Mouse (Mus musculus) adipocyte (in vitro differentiated cells): ENCODE measurements around the gene Pmis2.

Experiments used
- DNase-seq: peaks from one replicate; pipeline ENCODE4 v3.0.0-alpha.2; 2016; ENCODE audit warnings: low spot score

Pmis2 gene

DNA sequence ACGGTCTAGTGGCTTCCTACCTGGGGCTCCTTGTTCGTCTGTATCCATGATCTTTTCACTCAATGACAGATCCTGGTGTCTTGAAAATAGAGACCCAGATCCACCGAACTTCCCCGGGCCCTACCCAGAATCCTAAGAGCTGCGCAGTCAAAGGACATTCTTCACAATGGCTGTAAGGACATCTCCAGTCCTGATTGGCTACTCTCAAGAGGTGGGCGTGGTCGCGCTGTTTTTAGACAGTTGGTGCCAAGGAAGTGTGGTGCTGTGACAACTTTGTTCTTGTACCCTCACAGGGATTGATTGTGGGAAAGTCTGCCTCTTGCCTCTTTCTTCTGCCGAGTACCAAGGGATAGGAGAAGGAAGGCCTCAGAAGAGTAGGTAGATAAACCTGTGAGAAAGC, at the start of gene Pmis2:
Pmis2 (minus strand) TSS at position 126 of the 400 bp plus-strand sequence.
- DNase-seq = no peak

DNA sequence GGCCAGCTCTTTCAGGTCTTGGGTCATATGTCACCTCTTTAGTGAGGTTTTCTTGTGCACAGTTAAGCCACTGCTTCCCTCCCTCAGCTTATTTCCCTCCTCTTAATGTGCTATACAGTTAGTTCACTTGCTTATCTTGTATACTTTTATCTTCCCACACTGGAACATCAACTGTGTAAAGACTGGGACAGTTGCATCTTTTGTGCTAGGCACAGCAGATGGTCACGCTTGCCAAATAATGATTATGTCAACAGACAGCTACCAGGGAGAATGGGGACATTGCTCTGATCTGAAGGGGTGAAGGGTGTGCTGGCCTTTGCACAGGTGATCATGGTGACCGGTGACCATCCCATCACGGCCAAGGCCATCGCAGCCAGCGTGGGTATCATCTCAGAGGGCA, 48.3 kb upstream of the Pmis2 start:
- DNase-seq = no peak

DNA sequence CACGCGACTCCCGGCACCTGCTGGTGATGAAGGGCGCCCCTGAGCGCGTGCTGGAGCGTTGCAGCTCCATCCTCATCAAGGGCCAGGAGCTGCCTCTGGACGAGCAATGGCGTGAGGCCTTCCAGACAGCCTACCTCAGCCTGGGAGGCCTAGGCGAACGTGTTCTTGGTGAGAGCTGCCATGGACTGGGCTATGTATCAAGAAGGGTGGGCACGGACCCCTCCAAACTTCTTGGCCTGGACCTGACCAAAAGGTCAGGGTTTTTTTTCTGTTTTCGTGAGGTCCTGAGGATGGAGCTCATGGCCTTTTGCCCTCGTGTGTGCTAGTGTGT, 46.3 kb upstream of the Pmis2 start:
- no peak for DNase-seq

DNA sequence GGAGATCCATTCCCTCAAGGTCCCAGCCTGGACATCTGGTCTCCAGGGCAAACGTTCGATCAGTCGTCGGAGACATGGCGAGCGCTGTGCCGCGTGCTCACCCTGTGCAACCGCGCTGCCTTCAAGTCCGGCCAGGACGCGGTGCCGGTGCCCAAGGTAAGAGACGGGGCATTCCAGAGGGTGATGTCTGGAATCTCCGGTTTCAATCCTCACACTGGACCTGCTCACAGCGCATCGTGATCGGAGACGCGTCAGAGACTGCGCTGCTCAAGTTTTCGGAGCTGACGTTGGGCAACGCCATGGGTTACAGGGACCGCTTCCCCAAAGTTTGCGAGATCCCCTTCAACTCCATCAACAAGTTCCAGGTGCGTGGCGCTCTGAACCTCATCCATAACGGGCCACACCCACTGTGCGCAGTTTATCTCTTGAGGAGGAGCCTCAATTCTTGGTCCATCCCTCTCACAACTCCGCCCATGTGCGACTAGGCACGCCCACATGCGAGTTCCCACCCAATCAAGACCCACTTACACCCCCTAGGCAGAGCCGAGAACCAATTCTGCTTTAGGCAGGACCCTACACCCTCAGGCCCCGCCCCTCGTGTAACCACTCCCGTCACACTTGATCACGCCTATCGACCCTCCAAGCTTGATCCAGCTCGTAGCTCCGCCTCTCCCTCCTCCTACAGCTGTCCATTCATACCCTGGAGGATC, 45.8 kb upstream of the Pmis2 start:
- no peak for DNase-seq

DNA sequence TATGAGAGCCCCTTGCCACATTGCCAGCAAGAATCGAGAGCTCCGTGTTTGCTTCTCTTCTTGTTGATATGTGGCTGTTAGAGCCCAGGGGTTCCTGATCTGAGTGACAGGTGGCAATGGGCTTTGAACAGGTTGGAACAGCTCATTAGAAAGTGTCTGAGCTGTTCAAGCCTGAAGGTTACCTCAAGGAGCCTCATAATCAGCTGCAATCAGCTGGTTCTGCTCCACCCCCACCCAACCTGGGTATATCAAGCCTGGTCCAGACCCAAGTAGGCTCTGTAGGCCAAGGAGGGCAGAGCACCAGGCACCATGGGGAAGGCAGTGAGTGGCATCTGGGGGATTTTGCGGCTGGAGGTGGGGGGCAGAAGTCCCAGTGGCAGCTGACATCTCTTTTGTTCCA, 40.5 kb upstream of the Pmis2 start, which contains the start of gene Atp4a:
Atp4a (plus strand) TSS at position 268 of the 400 bp plus-strand sequence.
- DNase-seq = no peak

DNA sequence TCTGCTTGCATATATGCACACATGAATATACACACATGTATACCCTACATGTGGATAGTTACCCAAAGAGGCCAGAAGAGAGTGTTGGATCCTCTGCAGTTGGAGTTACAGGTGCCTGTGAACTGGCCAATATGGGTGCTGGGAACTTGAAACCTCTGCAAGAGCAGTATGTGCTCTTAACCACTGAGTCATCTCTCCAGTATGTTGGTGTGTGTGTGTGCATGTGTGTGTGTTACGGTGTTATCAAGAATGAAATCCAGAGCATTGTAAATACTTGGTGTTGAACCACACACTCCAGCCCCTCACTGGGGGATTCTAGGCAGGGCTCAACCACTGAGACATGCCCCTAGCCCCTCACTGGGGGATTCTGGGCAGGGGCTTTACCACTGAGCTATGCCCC, 36.0 kb upstream of the Pmis2 start:
- DNase-seq = no peak

DNA sequence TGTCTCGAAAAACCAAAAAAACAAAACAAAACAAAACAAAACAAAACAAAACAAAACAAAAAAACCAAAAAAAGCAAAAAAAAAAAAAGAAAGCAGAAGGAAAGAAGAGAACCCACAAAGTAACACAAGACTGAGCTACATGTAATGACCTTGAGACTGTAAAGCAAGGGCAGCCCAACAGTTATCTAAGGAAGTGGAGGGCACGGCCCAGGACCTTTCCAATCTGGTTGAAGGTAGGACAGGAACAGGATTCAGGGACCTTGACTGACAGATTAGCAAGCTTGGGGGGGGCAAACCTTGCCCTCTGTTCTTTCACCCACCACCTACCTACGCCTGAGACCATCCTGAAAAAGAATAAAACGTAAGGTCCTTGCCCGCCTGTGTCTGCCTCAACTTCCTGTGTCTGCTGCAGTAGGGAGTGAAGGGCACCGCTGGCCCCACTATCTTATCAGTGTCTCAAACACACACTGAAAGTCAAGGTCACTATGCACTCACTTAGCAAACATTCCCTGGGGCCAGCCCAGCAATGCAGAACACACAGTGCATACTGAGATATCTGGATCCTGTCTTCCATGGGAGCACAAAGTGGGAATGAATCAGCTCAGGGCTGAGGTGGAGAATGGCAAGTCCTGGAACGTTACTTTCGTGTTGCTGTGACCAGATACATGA, 34.9 kb upstream of the Pmis2 start:
- DNase-seq = no peak

DNA sequence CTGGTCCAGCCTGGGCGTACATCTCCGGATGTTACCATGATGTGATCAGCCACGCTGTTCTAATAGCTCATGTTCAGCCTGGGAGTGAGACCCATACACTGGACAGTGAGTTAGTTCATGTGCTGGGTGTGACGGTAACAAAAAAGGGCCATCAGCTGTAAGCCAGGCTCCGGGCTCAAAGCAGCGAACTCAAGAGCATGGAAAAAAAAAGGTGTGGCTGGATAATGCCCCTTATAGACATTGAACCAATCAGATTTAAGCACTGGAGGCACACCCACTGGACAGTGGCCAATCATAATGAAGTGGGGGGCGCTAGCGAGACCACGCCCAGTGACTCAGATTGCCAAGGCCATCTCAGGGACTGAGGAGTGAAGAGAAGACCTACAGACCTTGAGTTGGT, 27.2 kb upstream of the Pmis2 start, which contains the start of gene 2200002J24Rik:
2200002J24Rik (plus strand) TSS at position 338 of the 400 bp plus-strand sequence.
- no peak for DNase-seq

DNA sequence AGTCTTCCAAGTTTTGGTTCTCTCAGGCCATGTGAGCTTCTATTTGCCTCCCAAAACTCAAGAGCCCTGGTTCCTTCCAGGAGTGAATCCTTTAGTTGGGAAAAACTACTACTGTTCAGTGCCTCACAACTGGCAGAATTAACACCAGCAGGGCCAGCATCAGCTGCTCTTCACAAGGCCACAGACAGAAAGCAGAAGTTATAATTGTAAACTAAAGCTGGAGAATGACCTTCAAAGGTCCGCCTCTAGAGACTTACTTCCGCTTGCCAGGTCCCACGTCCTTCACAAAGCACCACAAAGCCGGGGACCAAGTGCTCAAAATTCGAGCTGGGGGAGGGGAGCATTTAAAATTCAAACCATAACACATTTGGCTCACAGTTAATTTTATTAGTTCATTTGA, 26.7 kb upstream of the Pmis2 start:
- DNase-seq = no peak

DNA sequence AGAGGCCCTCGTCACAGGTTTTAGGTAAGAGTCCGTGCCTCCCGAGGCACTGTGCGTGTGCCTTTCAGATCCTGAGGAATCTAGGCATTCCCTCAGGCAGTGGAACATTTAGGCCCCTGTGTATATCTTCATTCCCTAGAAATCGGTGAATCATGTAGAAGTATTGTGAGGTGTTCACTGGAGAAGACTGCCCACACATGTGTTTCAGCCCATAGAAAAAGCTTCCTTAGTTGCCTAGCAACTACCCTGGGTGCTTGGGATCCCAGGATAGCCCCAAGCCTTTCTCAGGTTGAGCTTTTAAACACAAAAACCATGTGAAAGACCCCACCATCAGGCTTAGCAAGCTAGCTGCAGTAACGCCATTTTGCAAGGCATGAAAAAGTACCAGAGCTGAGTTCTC, 16.9 kb upstream of the Pmis2 start:
- no peak for DNase-seq

DNA sequence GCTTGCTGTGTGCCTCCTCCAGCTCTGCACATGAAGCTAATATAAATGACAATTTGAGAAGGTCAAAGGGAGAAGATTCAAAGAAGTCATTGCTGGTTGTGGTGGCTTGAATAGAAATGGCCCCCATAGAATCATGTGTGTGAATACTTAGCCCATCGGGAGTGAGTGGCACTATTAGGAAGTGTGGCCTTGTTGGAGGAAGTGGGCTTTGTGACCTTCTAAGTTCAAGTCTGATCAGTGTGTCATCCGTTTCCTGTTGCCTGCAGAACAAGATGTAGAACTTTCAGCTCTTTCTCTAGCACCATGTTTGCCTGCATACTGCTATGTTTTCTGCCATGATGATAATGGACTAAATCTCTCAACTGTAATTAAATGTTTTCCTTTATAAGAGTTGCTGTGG, 12.0 kb upstream of the Pmis2 start:
- no peak for DNase-seq

DNA sequence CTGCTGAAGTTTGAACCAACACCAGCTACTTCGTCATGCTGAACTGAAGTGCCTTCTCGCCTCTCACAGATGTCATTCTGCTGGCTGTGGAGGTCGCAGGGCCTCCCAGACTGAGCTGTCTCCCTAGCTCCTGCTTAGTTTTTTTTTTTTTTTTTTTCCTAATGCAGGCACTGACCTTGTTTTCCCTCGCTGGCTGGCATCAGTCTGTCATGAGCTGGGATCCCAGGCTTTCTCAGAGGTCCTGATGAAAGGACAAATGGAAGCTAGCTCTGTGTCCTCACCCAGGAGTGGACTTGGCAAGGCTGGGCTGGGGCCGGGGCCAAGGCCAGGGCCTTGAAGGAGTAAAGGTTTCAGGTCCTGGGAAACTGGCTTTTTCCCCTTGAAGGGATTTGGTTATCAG, 10.5 kb upstream of the Pmis2 start:
- no peak for DNase-seq

DNA sequence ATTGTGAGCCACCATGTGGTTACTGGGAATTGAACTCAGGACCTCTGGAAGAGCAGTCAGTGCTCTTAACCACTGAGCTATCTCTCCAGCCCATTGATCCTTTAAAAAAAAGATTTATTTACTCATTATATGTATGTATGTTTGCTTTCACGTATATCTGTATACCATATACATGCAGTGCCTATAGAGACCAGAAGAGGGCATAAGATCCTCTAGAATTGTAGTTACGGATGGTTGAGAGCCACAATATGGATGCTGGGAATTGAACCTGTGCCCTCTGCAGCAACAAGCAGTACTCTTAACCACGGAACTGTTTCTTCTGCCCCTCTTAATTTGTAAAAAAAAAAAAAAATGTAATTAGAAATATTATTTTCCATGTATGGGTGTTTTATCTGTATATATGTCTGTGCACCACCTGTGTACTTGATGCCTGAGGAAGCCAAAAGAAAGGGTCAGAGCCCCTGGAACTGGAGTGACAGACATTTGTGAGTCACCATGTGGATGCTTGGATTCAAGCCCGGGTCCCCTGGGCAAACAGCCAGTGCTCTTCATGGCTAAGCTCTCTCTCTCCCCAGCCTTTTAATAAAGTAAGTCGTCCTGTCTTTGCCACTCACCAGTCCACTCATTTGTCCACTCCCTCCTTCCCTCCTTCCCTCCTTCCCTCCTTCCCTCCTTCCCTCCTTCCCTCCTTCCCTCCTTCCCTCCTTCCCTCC, 7.0 kb upstream of the Pmis2 start:
- peak; percentile 61 for DNase-seq

DNA sequence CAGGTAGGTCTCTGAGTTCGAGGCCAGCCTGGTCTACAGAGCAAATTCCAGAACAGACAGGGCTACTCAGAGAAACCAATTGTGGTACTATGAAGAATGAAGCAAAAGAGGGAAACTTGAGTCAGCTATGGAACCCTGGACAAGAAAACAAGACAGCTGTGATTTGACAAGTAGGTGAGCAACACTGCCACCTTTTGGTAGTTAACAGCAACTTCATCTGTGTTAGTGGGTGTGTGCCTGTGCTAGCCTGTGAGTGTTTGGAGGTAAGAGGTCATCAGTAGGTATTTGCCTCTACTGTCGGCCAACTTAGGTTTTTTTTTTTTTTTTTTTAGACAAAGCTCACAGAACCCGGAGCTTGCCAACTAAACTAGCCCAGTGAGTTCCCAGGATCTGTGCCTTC, 2.2 kb downstream of the Pmis2 start:
- DNase-seq = peak; percentile 17

DNA sequence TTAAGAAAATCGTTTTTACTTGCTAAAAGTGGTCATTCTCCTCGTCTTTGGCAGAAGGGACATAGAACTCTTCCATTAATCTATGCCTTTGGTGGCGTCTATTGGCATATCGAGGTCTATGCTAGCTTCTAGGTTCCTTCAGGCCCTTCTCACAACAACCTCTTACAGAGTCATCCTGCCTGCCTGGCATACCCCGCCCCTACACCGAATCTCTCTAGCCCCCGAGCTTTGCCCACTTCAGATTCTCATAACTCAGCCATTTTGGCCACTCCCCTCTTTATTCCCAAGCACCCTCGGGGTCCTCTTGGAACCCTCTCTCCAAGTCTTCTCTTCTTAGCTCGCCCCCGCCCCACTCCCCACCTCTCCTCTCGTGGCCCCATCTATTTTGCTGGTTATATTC, 6.1 kb downstream of the Pmis2 start:
- no peak for DNase-seq

DNA sequence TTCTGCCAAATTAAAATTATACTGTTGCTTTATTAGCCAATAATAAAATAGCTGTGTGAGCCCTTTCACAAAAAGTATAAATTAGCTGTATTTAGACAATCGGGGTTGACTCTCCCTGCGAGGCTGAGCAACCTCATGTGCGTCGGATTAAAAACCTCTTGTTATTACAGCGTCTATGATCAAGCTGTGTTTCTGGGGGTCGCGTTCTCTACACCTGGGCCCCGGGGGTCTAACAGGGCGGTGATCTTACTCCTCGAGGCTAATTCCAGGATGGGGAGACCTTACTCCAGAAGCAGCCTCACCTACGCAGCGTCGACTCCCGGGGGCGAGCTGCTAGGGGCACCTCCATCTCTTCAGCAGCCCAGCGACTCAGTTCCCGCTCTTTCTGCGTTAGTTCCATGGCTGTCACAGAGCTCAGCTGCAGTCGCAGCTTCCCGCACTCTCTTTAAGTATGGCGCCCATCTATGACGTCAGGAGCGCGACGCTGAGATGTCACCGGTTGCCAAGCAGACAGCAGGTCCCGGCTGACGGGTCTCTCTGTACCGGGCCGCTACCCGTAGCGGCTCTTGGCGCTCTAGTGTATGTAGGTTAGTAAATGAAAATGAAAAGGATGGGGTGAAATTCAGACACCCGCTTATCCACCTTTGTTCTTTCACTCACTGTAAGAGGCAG, 6.7 kb downstream of the Pmis2 start, which contains the start of gene Haus5:
Haus5 (minus strand) TSS at position 466 of the 672 bp plus-strand sequence.
- peak; percentile 86 for DNase-seq

DNA sequence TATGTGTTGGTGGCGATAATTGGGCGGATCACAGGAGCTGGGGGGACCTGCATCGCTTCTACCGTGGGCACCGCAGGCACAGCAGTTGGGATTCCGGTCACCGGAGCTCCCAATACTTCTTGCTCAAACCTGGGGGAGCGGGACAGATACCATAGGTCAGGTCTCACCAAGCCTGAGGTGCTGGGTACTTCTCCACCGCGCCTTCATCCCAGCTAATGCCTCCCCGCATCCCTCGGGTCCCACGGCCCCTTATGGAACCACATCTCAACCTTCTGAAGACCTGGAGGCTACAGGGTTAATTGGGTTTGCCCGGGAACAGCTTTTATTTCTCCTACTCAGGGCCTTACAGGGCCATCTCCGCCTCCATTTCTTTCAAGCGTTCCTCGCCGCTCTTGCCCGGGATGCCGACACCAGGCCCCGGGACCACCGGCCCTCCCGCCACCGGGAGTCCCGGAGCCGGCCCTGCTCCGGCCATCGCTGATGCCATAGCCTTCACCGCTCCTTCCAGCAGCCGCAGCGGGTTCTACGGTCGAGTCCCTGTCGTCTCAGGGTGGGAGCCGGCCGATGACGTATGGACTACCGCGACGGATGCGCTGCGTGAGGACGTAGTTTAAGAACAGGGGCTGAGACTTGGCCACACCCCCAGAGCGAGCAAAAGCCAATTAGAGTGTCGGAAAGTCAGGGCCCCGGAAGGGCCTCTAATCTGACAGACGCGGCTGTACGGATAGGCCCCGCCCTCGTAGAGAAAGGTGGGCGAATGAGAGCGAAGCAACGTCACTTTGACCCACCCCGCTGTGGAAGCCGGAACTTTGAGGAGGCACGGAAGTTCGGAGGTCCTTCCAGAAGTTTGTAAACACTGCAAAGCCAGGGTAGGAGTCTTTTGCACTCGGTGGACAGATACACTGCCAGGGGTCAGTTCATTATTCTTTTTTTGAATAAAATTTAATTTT, 21.5 kb downstream of the Pmis2 start, which contains the start of gene Rbm42:
Rbm42 (minus strand) TSS at position 727 of the 950 bp plus-strand sequence.
- DNase-seq = peak; percentile 98

DNA sequence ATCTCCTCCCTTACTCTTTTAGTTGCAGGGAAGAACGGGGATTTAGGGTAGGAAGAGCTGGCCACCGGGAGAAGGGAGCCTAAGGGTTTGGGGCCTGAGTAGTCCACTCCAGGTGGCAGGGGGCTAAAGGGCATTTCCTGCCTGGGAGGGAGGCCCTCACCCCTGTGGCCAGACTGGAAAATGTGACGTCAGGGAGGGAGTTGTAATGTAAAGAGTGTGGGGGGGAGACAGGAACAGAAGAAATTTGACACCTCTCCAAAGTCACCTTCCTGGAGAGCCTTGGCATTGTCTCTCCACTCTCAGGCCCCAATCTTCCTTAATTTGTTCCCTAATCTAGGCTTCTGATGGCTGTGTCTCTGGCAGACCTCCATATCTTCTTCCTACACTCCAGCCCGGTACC, 32.3 kb downstream of the Pmis2 start:
- DNase-seq = no peak

DNA sequence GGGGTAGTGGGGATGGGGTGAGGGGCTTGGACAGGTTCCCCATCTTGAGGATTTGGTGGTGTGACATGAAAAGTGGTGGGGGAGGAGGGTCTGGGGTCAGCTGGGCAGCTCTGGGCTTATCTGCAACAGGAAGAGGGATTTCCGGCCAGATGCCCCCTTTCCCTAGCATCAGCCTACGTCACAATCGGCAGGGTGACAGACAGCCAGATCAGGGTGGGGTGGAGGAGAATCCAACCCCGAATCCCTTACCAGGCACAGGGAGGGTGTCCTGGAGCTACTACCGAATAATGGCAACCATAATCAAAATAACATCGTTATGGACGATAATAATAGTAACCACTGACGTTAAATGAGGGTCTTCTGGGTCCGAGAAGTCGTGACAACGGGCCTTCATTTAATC, 35.0 kb downstream of the Pmis2 start:
- no peak for DNase-seq

DNA sequence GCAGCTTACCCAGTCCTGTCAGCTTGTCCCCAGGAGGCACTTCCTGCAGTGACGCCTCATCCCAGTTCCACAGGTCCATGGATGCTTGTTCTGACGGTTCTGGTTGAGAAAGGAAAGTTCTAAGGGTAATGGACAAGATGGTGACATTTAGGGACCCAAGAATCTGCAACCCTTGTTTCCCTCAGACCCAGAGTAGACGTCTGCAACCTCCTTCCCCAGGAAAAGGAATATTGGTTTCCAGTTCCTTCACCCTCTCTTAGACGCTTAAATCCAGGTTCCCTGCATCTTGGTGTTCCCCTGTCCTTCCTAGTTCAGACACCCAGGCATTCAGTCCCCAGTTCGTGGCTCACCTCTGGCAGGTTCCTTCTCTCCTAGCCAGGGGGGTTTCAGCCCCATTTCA, 35.7 kb downstream of the Pmis2 start, which contains the start of gene Etv2:
Etv2 (minus strand) TSS at position 101 of the 400 bp plus-strand sequence.
- no peak for DNase-seq

DNA sequence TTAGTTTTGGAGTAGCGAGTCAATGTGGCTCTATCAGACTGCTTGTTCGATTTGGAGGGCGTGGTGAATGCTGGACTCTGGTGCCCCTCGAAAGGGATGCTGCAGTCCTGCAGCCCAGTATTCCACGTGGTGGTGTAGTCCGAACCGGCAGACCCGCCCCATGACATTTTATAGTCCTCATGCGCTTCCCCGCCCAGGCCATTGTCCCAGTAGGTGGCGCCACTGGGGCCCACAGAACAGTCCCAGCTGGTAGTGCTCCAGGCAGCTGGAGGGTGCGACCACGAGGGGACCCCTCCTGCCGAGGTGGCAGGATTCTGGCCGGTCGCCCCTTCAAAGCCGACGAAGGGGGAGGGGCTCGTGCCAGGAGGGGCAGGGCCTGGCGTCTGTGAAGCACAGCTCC, 36.8 kb downstream of the Pmis2 start:
- no peak for DNase-seq
